Mouse (Mus musculus) liver, embryonic 14.5 days (tissue): ENCODE results near the gene Col3a1.
A peak's percentile ranks its signal among the peaks of the same experiment; 100 is the strongest.

Experiments
- CTCF ChIP-seq: IDR thresholded peaks from 2 replicates; pipeline ENCODE4 v1.5.1; 2016; ENCODE audit warnings: antibody characterized with exemption, low read depth, control low read depth
- EP300 ChIP-seq: IDR thresholded peaks from 2 replicates; pipeline ENCODE4 v1.6.1; 2016; ENCODE audit warnings: antibody characterized with exemption, low read depth

DNA sequence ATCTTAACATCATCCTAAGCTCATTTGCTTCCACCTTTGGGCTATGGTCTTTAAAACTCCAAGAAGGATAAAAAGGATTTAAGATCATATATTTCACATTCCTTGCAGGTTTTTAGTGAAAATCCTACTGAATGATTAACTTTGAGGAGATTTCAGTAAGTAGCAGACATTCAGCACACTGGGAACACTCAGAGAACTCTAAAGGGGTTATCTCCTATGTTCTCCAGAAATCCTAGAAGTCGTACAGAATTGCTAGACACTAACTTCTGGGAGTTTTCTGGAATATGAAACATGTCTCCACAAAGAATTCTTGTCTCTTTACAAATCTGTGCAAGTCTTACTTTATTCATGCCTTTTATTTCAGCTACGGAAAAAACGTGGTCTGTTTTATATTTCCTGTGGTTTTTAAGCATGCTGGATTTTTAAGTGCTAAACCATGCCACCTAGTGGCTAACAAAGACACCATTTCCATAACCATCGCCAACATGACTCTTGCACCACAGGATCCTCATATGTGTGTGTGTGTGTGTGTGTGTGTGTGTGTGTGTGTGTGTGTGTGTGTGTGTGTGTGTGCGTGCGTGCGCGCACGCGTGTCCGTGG lies 2.5 kb downstream of the Col3a1 start:
- TF ChIP-seq CTCF, result peak; percentile 52
- no peak for TF ChIP-seq EP300
